Mouse (Mus musculus): Measurements from ENCODE around the gene Foxp1. TPM values are rescaled to one million over a fixed set of nuclear protein-coding genes. Genes with fewer than 3 reads are reported as not detected.
A peak's percentile ranks its signal among the peaks of the same experiment; 100 is the strongest.

Foxp1 gene
- polyA plus RNA-seq, 2 experiments from 2014 or later, result 210 to 217 TPM

DNA sequence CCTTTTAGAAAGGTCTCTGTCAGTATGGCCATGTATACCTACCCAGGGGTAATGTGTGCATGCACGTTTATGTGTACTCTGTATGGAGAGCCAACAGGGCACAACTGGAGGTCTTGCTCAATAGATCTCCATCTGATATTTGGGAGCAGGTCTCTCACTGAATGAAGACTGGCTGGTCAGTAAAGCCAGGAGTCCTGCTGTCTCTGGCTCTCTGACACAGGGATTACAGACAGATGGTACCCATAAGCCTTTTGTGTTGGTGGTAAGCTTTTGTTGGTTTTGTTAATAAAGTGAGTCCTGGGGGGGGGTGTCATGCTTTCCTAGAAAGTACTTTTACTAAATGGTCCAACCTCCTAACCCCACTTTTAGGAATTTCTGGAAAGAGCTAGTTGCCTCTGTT, 245.3 kb downstream of the Foxp1 start:
- ATAC-seq, result no peak

- no peak for ATAC-seq
Observed at GRCm38 (mm10) chr6:99276297-99276653, 246.2 kb downstream of the Foxp1 start.

DNA sequence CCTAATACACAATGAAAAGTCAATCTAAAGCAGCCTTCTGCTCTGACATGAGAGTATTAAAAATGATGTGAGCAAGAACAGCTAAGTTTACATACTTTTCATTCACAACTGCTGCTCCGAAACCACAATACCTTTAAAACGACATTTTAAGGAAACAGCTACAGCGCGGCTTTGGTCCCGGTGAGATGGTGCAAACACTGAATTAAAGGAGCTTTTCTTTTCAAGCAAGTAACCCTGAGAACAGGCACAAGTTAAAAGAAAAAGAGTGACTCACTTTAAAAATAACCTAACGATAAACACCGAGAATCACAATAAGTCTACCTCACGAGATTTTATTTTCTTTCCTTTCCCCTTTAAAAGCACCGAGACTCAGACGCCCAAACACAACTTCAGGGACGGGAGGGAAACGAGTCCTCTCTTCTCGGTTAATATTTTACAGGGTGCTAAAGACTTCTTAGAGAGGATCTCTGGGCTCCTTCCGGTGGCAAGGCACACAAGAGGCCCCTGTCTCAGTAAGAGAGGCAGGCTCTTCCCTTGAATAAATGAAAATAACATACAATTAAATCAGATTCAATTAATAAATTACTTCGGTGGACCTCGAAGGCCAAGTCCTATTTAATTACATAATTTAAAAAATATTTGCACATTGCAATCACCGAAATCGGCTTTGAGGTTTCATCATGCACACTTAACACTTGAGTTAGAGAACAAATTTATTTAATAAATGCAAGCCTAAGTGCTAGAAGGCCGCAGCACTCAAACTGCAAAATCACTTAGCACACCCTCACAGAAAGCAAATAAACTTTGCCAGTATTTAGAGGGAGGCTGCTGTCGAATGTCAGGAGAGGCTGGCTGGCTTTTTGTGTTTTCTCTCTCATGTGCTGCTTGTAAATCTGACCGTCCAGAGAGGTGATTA, 246.9 kb downstream of the Foxp1 start:
- peak; percentile 47 for ATAC-seq

DNA sequence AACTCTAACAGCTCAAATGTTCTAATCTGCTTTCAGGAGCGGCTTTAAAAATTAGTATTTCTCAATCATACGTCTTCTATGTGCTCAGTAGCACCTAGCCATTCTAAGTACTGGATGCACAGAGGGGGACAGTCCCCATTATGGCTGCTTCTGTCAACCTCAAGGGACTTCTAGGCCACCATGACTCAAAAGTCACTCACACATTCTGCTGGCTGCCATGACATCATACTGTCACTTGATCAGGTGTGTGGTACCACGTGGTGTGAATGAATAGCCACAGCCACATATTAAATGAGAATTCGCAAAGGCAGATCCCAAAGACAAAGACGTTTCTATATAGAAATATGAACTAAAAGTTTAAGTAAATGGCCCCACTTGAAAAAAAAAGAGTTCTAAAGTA, 247.9 kb downstream of the Foxp1 start:
- ATAC-seq, result peak; percentile 76

DNA sequence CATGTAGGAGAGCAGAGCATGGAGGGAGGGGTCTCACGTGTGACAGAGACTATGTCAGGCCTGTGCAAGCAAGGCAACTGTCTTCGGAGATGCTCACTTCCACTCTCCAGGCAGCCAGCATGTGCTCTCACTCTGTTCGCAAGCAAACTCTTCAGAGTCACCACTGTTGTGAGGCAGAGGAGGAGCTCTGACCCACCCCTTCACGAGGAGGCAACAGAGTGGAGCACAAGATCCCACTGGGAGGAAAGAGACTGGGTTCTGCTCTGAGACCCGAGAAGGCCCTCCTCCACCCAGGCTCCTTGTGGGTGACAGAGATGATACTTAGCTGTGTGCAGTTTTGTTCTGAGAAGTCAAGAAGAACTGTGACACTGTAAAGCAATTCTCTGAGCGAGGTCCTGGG, 248.3 kb downstream of the Foxp1 start:
- ATAC-seq, result peak; percentile 20

- no peak for ATAC-seq
Observed at GRCm38 (mm10) chr6:99273177-99273576, 249.3 kb downstream of the Foxp1 start.

DNA sequence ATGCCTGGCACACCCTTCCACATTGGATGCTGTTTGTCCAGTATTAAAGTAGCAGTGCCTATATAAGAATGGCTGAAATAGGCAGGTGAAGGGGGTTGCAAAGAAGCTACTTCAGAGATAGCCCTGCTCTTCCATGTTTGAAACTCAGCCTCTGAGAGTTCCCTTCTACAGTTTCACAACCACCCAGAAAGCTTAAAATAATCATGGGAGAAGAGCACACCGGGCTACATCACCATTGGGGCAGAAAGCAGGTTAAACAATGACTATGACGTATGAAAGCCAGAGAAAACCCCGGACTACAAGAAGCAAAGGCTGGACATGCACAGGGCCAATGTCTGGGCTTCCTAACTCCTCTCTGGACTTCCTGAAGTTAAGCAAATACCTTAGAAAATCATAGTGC, 250.3 kb downstream of the Foxp1 start:
- ATAC-seq, result no peak

GRCm38 (mm10) chr6:99271741-99272140, 250.8 kb downstream of the Foxp1 start:
- no peak for ATAC-seq

- no peak for ATAC-seq
Observed at GRCm38 (mm10) chr6:99269921-99270320, 252.6 kb downstream of the Foxp1 start.

GRCm38 (mm10) chr6:99268171-99269061, 254.1 kb downstream of the Foxp1 start:
- no peak for ATAC-seq

DNA sequence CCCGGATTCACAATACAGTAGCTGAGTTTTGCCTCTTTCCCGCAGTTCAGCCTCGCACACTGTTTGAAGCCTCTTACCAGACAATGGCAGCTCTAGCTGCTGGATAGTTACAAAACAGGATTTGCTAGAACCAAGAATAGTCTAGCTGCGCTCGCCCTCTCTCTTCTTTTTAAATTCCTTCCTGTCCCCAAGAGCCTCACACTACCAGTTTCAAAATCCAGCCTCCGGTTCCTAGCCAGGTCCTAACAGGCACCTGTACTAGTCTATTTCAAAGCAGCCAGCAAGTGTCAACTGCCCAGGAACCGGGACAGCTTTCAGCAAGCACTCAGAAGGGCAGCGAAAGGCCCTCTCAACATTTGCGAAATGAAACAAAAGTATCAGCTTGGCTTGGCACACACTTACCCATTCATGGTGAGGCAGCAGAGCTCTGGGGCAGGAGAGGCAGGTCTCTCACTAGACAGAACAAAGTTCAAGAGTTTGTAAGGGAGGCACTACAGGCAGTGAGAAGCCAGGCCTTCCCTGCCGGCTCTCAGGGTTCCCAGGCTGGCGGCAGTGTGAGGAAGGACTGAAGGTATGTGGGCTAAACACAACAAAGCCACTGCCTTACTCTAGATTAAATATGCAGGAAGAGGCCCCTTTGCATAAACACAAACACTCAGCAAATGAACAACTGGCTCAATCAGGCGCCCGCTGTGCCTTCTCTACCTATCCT, 256.4 kb downstream of the Foxp1 start:
- peak; percentile 6 for ATAC-seq

DNA sequence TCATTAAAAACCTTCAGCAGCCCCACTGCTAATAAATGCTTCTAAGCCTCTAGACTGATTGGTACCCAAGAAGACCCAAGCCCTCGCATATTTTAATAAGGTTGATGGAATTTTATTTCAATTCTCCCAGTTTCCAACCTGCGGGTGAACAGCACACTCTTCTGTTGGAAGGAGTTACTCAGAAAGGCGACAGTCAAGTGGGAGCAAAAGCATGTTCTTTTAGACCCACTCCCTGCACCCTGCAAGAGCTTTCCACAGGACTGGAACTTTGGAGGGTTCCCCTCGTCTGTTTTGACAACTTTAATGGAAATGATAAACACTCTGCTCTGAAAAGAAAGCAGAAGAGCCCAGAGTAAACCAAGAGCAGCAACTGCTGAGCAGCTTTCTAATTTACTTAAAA, 257.3 kb downstream of the Foxp1 start:
- ATAC-seq, result no peak

DNA sequence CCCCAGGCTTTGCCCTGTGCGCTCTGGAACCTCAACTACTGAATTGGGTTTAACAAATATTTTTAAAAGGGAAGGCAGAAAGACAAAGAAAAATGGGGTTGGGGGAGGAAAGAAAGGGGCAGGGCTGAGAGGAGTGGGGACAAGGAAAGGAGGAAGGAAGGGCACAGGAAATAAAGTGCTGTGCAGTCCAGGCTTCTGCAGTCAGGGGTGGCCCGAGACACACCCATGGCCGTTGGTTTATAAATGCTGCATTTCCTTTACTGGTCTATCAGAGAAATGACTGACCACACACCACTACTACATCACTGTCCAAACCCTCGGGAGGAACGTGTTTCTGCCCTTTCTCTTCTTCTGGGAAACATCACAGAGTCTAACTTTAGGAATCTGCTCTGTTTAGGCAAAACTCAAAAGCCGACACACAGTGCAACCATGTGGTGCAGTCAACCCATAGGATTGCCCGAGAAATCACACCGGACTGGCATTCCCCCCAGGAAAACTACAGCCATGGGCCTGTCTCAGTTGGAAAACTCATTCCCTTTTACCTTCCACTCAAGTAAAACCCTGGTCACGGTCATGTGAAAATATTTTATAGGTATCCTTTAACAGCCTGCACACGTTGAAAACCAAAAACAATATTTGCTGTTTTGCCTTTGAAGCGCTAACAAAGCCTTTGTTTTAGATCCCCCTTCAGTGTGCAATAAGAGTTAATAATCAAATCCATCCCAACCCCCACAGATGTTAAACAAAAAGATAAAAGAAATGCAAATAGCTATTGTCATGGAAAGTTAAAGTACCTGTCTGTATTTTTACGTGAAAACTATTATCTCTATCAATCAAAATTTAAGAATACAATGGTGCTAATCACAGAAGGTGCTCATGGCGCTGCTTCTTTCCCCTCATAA, 258.1 kb downstream of the Foxp1 start:
- no peak for ATAC-seq

- ATAC-seq, result no peak
Observed at GRCm38 (mm10) chr6:99263886-99264185, 258.7 kb downstream of the Foxp1 start.

- no peak for ATAC-seq
Observed at GRCm38 (mm10) chr6:99263061-99263885, 259.2 kb downstream of the Foxp1 start.

- ATAC-seq, result no peak
Observed at GRCm38 (mm10) chr6:99261737-99262130, 260.8 kb downstream of the Foxp1 start.

GRCm38 (mm10) chr6:99260941-99261736, 261.4 kb downstream of the Foxp1 start:
- ATAC-seq, result peak; percentile 64

DNA sequence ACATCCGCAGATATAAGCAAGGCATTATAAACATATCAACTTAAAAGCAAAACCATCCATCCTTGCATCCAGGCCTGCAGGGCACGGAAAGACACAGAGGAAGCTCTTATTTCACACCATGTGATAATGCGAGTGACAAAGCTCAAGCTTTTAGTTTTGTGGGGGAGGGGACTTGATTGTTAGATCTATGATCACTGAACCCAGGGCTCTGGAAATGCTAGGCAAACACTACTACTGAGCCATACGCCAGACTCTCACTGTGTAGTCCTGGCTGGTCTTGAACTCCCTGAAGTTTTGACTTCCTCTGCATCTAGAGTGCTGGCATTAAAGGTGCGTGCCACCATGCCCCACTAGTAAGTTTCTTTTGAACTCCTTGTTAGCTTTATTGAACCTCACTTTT, 264.2 kb downstream of the Foxp1 start:
- ATAC-seq, result no peak

DNA sequence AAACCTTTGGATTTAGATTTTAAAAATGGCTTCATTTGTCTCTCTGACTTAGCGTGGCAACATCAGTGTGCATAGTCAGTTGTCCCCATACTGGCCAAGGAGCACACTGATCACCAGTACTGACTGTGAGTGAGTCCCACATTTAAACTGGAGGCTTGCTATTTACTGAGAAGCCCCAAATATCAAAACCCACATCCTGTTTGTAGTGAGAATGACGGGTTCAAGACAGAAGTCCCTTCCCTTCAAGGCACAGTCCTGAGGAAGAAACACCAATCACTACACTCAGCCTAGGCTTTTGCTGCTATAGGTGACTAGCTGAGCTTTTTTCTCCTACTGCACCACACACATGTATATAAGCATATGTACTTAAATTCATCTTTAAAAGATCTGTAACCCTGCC, 264.8 kb downstream of the Foxp1 start:
- peak; percentile 26 for ATAC-seq

- no peak for ATAC-seq
Observed at GRCm38 (mm10) chr6:99253331-99253730, 269.2 kb downstream of the Foxp1 start.

All from activated CD4-positive, CD25-positive, alpha-beta regulatory T cell, adult 4 months (primary cell).